Mouse (Mus musculus): ENCODE measurements around the gene Nelfb. TPM values are rescaled to one million over a fixed set of nuclear protein-coding genes. Genes with fewer than 3 reads are reported as not detected.

Gene Nelfb
- polyA plus RNA-seq, 1 experiment from 2014 or later, result 117 TPM

Other genes starting within 250 kb of the Nelfb start
- gene Dph7, start 249.1 kb downstream of the Nelfb start, polyA plus RNA-seq (2015; fragmentation: Nextera tagmentation; extraction: Ambion mirVana), result 28.4 and 30.2 TPM in 2 replicates
- 117 TPM in 2 replicates for gene Mrpl41, start 236.4 kb downstream of the Nelfb start, polyA plus RNA-seq (2015; fragmentation: Nextera tagmentation; extraction: Ambion mirVana)
- 7.1 and 7.2 TPM in 2 replicates for gene Pnpla7, start 235.5 kb downstream of the Nelfb start, polyA plus RNA-seq (2015; fragmentation: Nextera tagmentation; extraction: Ambion mirVana)
- 67.5 and 68.3 TPM in 2 replicates for gene Nsmf, start 157.1 kb downstream of the Nelfb start, polyA plus RNA-seq (2015; fragmentation: Nextera tagmentation; extraction: Ambion mirVana)
- gene Entpd8, start 131.2 kb downstream of the Nelfb start, polyA plus RNA-seq (2015; fragmentation: Nextera tagmentation; extraction: Ambion mirVana), result not detected in 2 replicates
- gene Noxa1, start 116.3 kb downstream of the Nelfb start, polyA plus RNA-seq (2015; fragmentation: Nextera tagmentation; extraction: Ambion mirVana), result 0.18 TPM in 1 of 2 replicates, not detected in the other
- 28.5 and 33.5 TPM in 2 replicates for gene Nrarp, start 30.7 kb downstream of the Nelfb start, polyA plus RNA-seq (2015; fragmentation: Nextera tagmentation; extraction: Ambion mirVana)
- 8.9 and 10.0 TPM in 2 replicates for gene Tor4a, start 14.6 kb downstream of the Nelfb start, polyA plus RNA-seq (2015; fragmentation: Nextera tagmentation; extraction: Ambion mirVana)
- not detected in 2 replicates for gene Stpg3, start 3.1 kb upstream of the Nelfb start, polyA plus RNA-seq (2015; fragmentation: Nextera tagmentation; extraction: Ambion mirVana)
- 0.81 TPM in 1 of 2 replicates, not detected in the other for gene Fam166a, start 7.3 kb upstream of the Nelfb start, polyA plus RNA-seq (2015; fragmentation: Nextera tagmentation; extraction: Ambion mirVana)
- 554 and 617 TPM in 2 replicates for gene Tubb4b, start 13.2 kb upstream of the Nelfb start, polyA plus RNA-seq (2015; fragmentation: Nextera tagmentation; extraction: Ambion mirVana)
- not detected in 2 replicates for gene Slc34a3, start 22.9 kb upstream of the Nelfb start, polyA plus RNA-seq (2015; fragmentation: Nextera tagmentation; extraction: Ambion mirVana)
- gene Rnf224, start 25.3 kb upstream of the Nelfb start, polyA plus RNA-seq (2015; fragmentation: Nextera tagmentation; extraction: Ambion mirVana), result 0.57 and 0.58 TPM in 2 replicates
- gene Rnf208, start 30.8 kb upstream of the Nelfb start, polyA plus RNA-seq (2015; fragmentation: Nextera tagmentation; extraction: Ambion mirVana), result 16.9 and 17.5 TPM in 2 replicates
- 83.9 and 100 TPM in 2 replicates for gene Cysrt1, start 31.0 kb upstream of the Nelfb start, polyA plus RNA-seq (2015; fragmentation: Nextera tagmentation; extraction: Ambion mirVana)
- gene AL732309.1, start 35.4 kb upstream of the Nelfb start, polyA plus RNA-seq (2015; fragmentation: Nextera tagmentation; extraction: Ambion mirVana), result 10.2 and 10.4 TPM in 2 replicates
- gene Tmem203, start 44.0 kb upstream of the Nelfb start, polyA plus RNA-seq (2015; fragmentation: Nextera tagmentation; extraction: Ambion mirVana), result 21.4 and 24.2 TPM in 2 replicates
- gene Tprn, start 51.1 kb upstream of the Nelfb start, polyA plus RNA-seq (2015; fragmentation: Nextera tagmentation; extraction: Ambion mirVana), result 8.5 and 8.6 TPM in 2 replicates
- 241 and 244 TPM in 2 replicates for gene Ssna1, start 60.9 kb upstream of the Nelfb start, polyA plus RNA-seq (2015; fragmentation: Nextera tagmentation; extraction: Ambion mirVana)
- 136 and 140 TPM in 2 replicates for gene Anapc2, start 61.0 kb upstream of the Nelfb start, polyA plus RNA-seq (2015; fragmentation: Nextera tagmentation; extraction: Ambion mirVana)
- not detected in 2 replicates for gene Tmem210, start 76.7 kb upstream of the Nelfb start, polyA plus RNA-seq (2015; fragmentation: Nextera tagmentation; extraction: Ambion mirVana)
- 0.61 and 0.92 TPM in 2 replicates for gene Lrrc26, start 78.4 kb upstream of the Nelfb start, polyA plus RNA-seq (2015; fragmentation: Nextera tagmentation; extraction: Ambion mirVana)
- 0.71 and 0.87 TPM in 2 replicates for gene Grin1, start 107.7 kb upstream of the Nelfb start, polyA plus RNA-seq (2015; fragmentation: Nextera tagmentation; extraction: Ambion mirVana)
- gene Man1b1, start 120.8 kb upstream of the Nelfb start, polyA plus RNA-seq (2015; fragmentation: Nextera tagmentation; extraction: Ambion mirVana), result 47.0 and 55.8 TPM in 2 replicates
- gene Dpp7, start 144.9 kb upstream of the Nelfb start, polyA plus RNA-seq (2015; fragmentation: Nextera tagmentation; extraction: Ambion mirVana), result 24.0 and 25.1 TPM in 2 replicates
- 16.9 and 23.6 TPM in 2 replicates for gene Uap1l1, start 154.2 kb upstream of the Nelfb start, polyA plus RNA-seq (2015; fragmentation: Nextera tagmentation; extraction: Ambion mirVana)
- gene Sapcd2, start 160.8 kb upstream of the Nelfb start, polyA plus RNA-seq (2015; fragmentation: Nextera tagmentation; extraction: Ambion mirVana), result 30.5 and 31.9 TPM in 2 replicates
- gene Entpd2, start 184.4 kb upstream of the Nelfb start, polyA plus RNA-seq (2015; fragmentation: Nextera tagmentation; extraction: Ambion mirVana), result 4.2 and 11.7 TPM in 2 replicates
- 51.7 and 54.3 TPM in 2 replicates for gene Npdc1, start 187.9 kb upstream of the Nelfb start, polyA plus RNA-seq (2015; fragmentation: Nextera tagmentation; extraction: Ambion mirVana)
- 0.18 TPM in 1 of 2 replicates, not detected in the other for gene Fut7, start 211.8 kb upstream of the Nelfb start, polyA plus RNA-seq (2015; fragmentation: Nextera tagmentation; extraction: Ambion mirVana)
- 4.2 and 5.9 TPM in 2 replicates for gene Abca2, start 217.2 kb upstream of the Nelfb start, polyA plus RNA-seq (2015; fragmentation: Nextera tagmentation; extraction: Ambion mirVana)
- gene Clic3, start 245.3 kb upstream of the Nelfb start, polyA plus RNA-seq (2015; fragmentation: Nextera tagmentation; extraction: Ambion mirVana), result 99.3 and 111 TPM in 2 replicates
- gene Paxx, start 249.6 kb upstream of the Nelfb start, polyA plus RNA-seq (2015; fragmentation: Nextera tagmentation; extraction: Ambion mirVana), result 49.9 and 56.9 TPM in 2 replicates